Mouse (Mus musculus): ENCODE data around the gene Nat9.
A peak's percentile ranks its signal among the peaks of the same experiment; 100 is the strongest.

- TF ChIP-seq CTCF (IDR thresholded peaks at IDR 0.05; ENCODE audit: low read depth) (peak; percentile 94), EP300 (IDR thresholded peaks at IDR 0.05; ENCODE audit: low read depth) (no peak)
Measured at GRCm38 (mm10) chr11:115160883-115161577, 26.6 kb downstream of the Nat9 start.

All from liver, embryonic 14.5 days (tissue).